Mouse (Mus musculus): ENCODE results near the gene Supt20.

GRCm38 (mm10) chr3:54723741-54724500 is 31.3 kb downstream of the Supt20 start:
- TF ChIP-seq CTCF (IDR thresholded peaks at IDR 0.05 in 2 of 3, conservative IDR thresholded peaks at IDR 0.05 in 1 of 3; ENCODE audit: control insufficient read depth in 1 of 3, insufficient read depth in 1 of 3, low read depth in 2 of 3, low read length in 3 of 3, poor library complexity in 1 of 3, severe bottlenecking in 1 of 3) (no peak), CHD2 (IDR thresholded peaks at IDR 0.05; ENCODE audit: low read length) (no peak), TAL1 (IDR thresholded peaks at IDR 0.05; ENCODE audit: low read length) (no peak), NELFE (IDR thresholded peaks at IDR 0.05; ENCODE audit: low read depth, low read length) (no peak), POLR2A (IDR thresholded peaks at IDR 0.05; ENCODE audit: control insufficient read depth in 1 of 2, insufficient read depth in 1 of 2, low read depth in 1 of 2, low read length in 2 of 2, poor library complexity in 1 of 2) (no peak), HCFC1 (IDR thresholded peaks at IDR 0.05; ENCODE audit: low read depth, low read length) (no peak), EP300 (IDR thresholded peaks at IDR 0.05; ENCODE audit: low read depth in 1 of 2, low read length in 2 of 2) (no peak)
